7 mouse cellular contexts compared by ENCODE assay signal in genomic region chr4:135856223-135857091, GRCm38 (mm10). TPM values are rescaled to one million over a fixed set of nuclear protein-coding genes. Genes with fewer than 3 reads are reported as not detected.
A peak's percentile ranks its signal among the peaks of the same experiment; 100 is the strongest.
DNase-seq lines count a peak whose midpoint lies in the region; ATAC-seq lines count a peak whose summit lies in the region.

No protein-coding gene starts in this region.

- peak overlapping the region; percentile 78 for H3K4me2 ChIP-seq in hindbrain, embryonic 16.5 days (ENCODE audit: low read length)

- peak; percentile 75 for ATAC-seq in hindbrain, embryonic 16.5 days

- peak overlapping the region; percentile 93 for H3K9ac ChIP-seq in hindbrain, embryonic 16.5 days (ENCODE audit: low read depth, low read length)

- H3K27me3 ChIP-seq in hindbrain, embryonic 16.5 days (replicated peaks; ENCODE audit: control insufficient read depth, insufficient read depth, low read length), result no peaks in the 10 kb centered on the region
- no peaks in the 10 kb centered on the region for H3K27me3 ChIP-seq in limb, embryonic 10.5 days (ENCODE audit: low read depth, poor library complexity, severe bottlenecking)
- H3K27me3 ChIP-seq in midbrain, embryonic 10.5 days (ENCODE audit: low read depth, poor library complexity, severe bottlenecking), result no peaks in the 10 kb centered on the region

- H3K9me3 ChIP-seq in hindbrain, embryonic 16.5 days (ENCODE audit: control insufficient read depth, low read length), result no peaks in the 10 kb centered on the region
- no peaks in the 10 kb centered on the region for H3K9me3 ChIP-seq in limb, embryonic 10.5 days (replicated peaks)
- H3K9me3 ChIP-seq in midbrain, embryonic 10.5 days (replicated peaks), result no peaks in the 10 kb centered on the region

- H3K27ac ChIP-seq in hindbrain, embryonic 16.5 days (ENCODE audit: low read depth, low read length), result peak overlapping the region; percentile 99
- peak overlapping the region; percentile 100 for H3K27ac ChIP-seq in limb, embryonic 10.5 days
- peak overlapping the region; percentile 99 for H3K27ac ChIP-seq in midbrain, embryonic 10.5 days (replicated peaks)

- peaks cover 32% of the 10 kb centered on the region for H3K4me1 ChIP-seq in hindbrain, embryonic 16.5 days (ENCODE audit: control insufficient read depth, insufficient read depth, low read depth, low read length)
- peaks cover 30% of the 10 kb centered on the region for H3K4me1 ChIP-seq in limb, embryonic 10.5 days
- peaks cover 45% of the 10 kb centered on the region for H3K4me1 ChIP-seq in midbrain, embryonic 10.5 days

- H3K4me3 ChIP-seq in hindbrain, embryonic 16.5 days (ENCODE audit: low read length), result peak overlapping the region; percentile 97
- peak overlapping the region; percentile 93 for H3K4me3 ChIP-seq in limb, embryonic 10.5 days
- peak overlapping the region; percentile 95 for H3K4me3 ChIP-seq in midbrain, embryonic 10.5 days

- WGBS in hindbrain, embryonic 16.5 days, result under 1% methylated on average over 69 of the region's 91 CpGs
- WGBS in limb, embryonic 10.5 days, result under 1% methylated on average over 88 of the region's 91 CpGs
- under 1% methylated on average over 90 of the region's 91 CpGs for WGBS in midbrain, embryonic 10.5 days

- peak; percentile 77 for DNase-seq in ZHBTc4 (ENCODE audit: low read depth, low spot score)
- peak; percentile 57 for DNase-seq in cerebellum, adult 9-10 months
- peak; percentile 52 for DNase-seq in gastrocnemius, adult 18-20 months (ENCODE audit: low spot score)
- DNase-seq in limb, embryonic 10.5 days (ENCODE audit: low spot score), result peak; percentile 81
- DNase-seq in midbrain, embryonic 10.5 days (ENCODE audit: low spot score), result peak; percentile 84
- peak; percentile 67 to 69 for DNase-seq in spleen, postnatal 10 days (ENCODE audit: low spot score in 2 of 2)

- no peaks in the 10 kb centered on the region for H3K36me3 ChIP-seq in hindbrain, embryonic 16.5 days (ENCODE audit: control insufficient read depth, insufficient read depth, low read length)
- peaks cover 30% of the 10 kb centered on the region for H3K36me3 ChIP-seq in limb, embryonic 10.5 days
- H3K36me3 ChIP-seq in midbrain, embryonic 10.5 days, result peaks cover 27% of the 10 kb centered on the region

RNA-seq across cellular contexts. Expression of gene Srsf10, which starts 0.9 kb away (rescaled TPM):
- 10 to 100 TPM; 25.6 to 27.0 TPM for total RNA-seq in gastrocnemius, adult 18-20 months (2021)
- 144 and 166 TPM in 2 replicates for polyA plus RNA-seq in hindbrain, embryonic 16.5 days (2015; fragmentation: Nextera tagmentation; extraction: Ambion mirVana)
- polyA plus RNA-seq in limb, embryonic 10.5 days (2016; fragmentation: Nextera tagmentation; extraction: Ambion mirVana), result 328 and 383 TPM in 2 replicates
- 368 and 383 TPM in 2 replicates for polyA plus RNA-seq in midbrain, embryonic 10.5 days (2016; fragmentation: Nextera tagmentation; extraction: Ambion mirVana)

RNA-seq across cellular contexts. Expression of gene Pnrc2, which starts 17.2 kb away (rescaled TPM):
- 10 to 100 TPM; 39.8 to 42.2 TPM for total RNA-seq in gastrocnemius, adult 18-20 months (2021)
- 98.2 and 103 TPM in 2 replicates for polyA plus RNA-seq in hindbrain, embryonic 16.5 days (2015; fragmentation: Nextera tagmentation; extraction: Ambion mirVana)
- polyA plus RNA-seq in limb, embryonic 10.5 days (2016; fragmentation: Nextera tagmentation; extraction: Ambion mirVana), result 177 and 208 TPM in 2 replicates
- polyA plus RNA-seq in midbrain, embryonic 10.5 days (2016; fragmentation: Nextera tagmentation; extraction: Ambion mirVana), result 216 and 225 TPM in 2 replicates

RNA-seq across cellular contexts. Expression of gene Cnr2, which starts 38.7 kb away (rescaled TPM):
- under 1 TPM in 1 of 2 experiments, not detected in 1; 0.12 TPM for total RNA-seq in gastrocnemius, adult 18-20 months (2021)
- polyA plus RNA-seq in hindbrain, embryonic 16.5 days (2015; fragmentation: Nextera tagmentation; extraction: Ambion mirVana), result 0.09 and 0.10 TPM in 2 replicates
- 0.38 and 0.53 TPM in 2 replicates for polyA plus RNA-seq in limb, embryonic 10.5 days (2016; fragmentation: Nextera tagmentation; extraction: Ambion mirVana)
- 0.46 and 0.60 TPM in 2 replicates for polyA plus RNA-seq in midbrain, embryonic 10.5 days (2016; fragmentation: Nextera tagmentation; extraction: Ambion mirVana)

Comparison
In these comparisons a context has a peak if more than half of its experiments do, and no peak if none do; other contexts are left out.
1. Peak in every context shown above with its lines: DNase-seq, ATAC-seq, H3K4me3 ChIP-seq and H3K27ac ChIP-seq.